Mouse (Mus musculus) urinary bladder, postnatal 4 days (tissue): ENCODE measurements around the gene Hmbs.
"Not testable (repeated sequence)": the region's sequence is repeated elsewhere in the genome, so short reads cannot be mapped to it uniquely, and the experiment has no call there.

ENCODE experiments used
- DNase-seq, 2 experiments: peaks; one replicate each; pipeline ENCODE4 v3.0.0; 2021 to 2022; ENCODE audit warnings: low spot score in 2 of 2

Hmbs gene

GRCm38 (mm10) chr9:44325032-44325767 lies 18.8 kb downstream of the Hmbs start:
- not testable (repeated sequence) for DNase-seq

DNA sequence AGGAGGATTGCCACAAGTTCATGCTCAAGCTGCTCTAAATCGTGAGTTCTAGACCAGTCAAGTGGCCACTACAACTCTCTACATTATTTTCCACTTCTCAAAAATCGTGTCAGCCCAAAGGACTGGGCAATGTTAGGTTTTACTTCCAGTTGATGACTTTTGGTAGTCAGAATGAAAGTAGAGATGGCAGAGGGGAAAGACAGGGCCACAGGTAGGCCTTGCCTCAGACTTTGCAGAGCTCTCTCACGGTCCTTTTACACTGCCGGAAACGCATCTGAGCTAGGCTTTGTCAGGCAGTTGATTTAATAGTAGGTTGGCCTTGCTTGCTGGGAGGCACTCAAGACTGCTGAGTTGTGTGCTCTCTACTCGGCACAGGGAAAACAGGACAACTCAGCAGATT lies 19.9 kb downstream of the Hmbs start:
- no peak for DNase-seq

- not testable (repeated sequence) for DNase-seq
These were observed 20.4 kb downstream of the Hmbs start for GRCm38 (mm10) chr9:44323656-44324055.

GRCm38 (mm10) chr9:44320799-44321133 lies 23.3 kb downstream of the Hmbs start:
- DNase-seq = no peak

DNA sequence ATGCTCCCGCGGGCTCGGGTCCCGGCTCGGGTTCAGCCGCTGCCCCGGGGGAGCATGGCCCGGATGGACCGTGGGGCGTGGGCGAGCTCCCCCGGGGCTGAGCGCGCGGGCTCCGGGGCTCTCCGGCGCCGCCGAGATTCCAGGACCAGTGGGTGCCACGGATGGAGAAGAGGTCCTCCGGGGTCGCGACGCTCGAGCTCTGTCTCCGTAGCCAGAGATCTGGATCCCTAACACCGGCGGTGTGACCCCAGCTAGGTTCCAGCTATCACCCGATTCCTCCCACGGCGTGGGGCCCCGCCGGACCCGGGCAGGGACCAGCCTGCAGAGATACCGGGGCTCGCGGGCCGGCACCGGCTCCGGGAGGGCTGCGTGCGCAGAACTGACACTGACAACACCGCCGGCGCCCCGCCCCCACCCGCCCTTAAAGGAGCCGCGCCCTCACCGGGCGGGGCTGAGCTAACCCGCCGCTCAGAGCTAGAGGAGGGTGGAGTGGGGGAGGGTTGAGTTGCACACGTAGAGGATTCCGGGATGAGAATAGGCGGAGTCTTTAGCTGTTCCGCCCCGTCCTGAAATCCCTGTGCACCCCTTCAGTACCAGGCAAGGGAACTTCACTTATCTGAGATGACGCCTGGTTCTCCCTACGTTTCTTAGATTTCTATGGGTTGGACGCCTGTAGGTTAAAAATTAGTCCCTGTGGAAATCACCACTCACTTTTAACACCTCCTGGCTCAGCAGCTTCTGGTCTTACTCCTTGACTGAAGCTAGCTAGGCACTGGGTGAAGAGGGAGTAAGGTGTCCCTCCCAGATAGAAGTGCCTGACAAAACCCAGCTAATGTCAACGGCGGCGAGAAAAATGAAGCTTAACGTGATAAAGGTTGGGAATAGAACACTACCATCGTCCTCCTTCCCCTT lies 23.9 kb downstream of the Hmbs start, which contains the start of gene C2cd2l:
TSS of gene C2cd2l (minus strand) at position 399 of the 912 bp plus-strand sequence.
- peak; percentile 85 to 87 for DNase-seq

GRCm38 (mm10) chr9:44319105-44319886 lies 24.7 kb downstream of the Hmbs start:
- DNase-seq = no peak

DNA sequence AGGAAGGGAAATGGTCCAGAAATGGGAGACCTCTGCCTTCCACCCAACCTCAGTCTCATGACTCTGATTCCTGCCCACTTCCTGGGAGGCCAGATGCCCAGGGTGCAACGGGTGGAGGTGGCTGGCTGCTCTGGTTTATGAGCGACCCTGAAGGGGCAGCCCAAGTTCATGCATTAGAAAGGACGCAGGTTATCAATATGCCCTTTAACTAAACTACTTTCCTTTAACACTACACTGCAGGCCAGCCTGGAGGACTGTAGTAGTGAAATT lies 25.3 kb downstream of the Hmbs start:
- DNase-seq = no peak

GRCm38 (mm10) chr9:44318076-44318825 lies 25.8 kb downstream of the Hmbs start:
- DNase-seq = no peak

GRCm38 (mm10) chr9:44317452-44317851 lies 26.6 kb downstream of the Hmbs start:
- no peak for DNase-seq

GRCm38 (mm10) chr9:44314910-44315309 lies 29.1 kb downstream of the Hmbs start:
- no peak for DNase-seq

GRCm38 (mm10) chr9:44314257-44314547 lies 29.8 kb downstream of the Hmbs start:
- no peak for DNase-seq

DNA sequence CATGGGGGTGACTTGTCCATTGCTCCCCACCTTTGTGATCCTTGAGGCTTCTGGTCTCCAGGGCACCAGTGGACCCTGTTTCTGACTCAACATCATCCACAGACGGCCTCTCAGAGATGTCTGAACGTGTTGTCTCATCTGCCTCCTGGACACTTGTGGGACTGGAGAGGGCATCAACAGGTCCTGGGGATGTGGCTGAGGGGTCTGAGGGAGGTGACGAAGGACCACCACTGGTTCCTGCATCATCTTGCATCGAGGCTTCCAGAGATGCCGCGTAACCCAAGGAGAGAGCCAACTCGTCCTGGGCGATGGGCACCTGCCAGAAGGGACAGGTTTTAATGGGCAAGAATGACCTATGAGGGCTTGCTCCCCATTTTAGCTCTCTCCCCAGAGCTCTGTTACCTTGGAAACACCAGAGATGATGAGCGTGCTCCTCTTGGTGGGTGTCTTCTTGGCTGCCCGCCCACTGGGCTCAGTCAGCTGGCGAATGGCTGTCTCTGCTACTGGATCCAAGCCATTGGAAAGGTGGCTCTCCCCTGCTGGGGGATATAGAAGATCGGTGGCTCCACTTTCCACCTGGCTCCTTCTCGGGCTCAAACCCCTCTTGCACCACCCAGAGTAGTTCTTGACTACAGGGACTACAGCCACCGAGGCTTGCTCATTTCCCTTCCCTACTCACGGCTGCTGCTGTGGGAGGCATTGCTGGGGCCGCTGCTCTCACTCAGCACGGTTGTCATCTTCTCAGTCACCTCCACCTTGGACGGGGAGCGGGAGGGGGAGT lies 30.4 kb downstream of the Hmbs start:
- no peak for DNase-seq

- no peak for DNase-seq
These were observed 32.6 kb downstream of the Hmbs start for GRCm38 (mm10) chr9:44311136-44312134.

DNA sequence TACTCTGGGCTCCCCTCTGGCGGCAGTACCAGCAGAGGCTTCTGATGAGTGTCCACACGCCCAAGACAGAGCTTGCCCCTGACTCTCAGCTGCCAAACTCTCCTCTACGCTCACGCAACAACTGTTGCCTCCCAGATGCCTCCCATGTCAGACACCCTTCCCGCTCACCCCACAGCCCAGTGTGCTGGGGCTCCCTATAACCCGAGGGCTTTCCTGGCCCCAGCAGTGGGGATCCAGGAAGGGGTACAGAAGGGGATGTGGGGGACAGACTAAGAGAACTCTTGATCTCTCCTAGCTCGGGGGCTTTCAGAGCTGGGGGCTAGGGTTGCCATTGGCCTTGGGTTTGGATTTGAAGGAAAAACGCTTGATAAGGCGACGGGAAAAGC lies 33.3 kb downstream of the Hmbs start:
- no peak for DNase-seq

GRCm38 (mm10) chr9:44309756-44310155 lies 34.3 kb downstream of the Hmbs start:
- no peak for DNase-seq

GRCm38 (mm10) chr9:44307248-44307647 lies 36.8 kb downstream of the Hmbs start:
- DNase-seq = no peak

- no peak for DNase-seq
These were observed 37.5 kb downstream of the Hmbs start for GRCm38 (mm10) chr9:44306532-44306931.

DNA sequence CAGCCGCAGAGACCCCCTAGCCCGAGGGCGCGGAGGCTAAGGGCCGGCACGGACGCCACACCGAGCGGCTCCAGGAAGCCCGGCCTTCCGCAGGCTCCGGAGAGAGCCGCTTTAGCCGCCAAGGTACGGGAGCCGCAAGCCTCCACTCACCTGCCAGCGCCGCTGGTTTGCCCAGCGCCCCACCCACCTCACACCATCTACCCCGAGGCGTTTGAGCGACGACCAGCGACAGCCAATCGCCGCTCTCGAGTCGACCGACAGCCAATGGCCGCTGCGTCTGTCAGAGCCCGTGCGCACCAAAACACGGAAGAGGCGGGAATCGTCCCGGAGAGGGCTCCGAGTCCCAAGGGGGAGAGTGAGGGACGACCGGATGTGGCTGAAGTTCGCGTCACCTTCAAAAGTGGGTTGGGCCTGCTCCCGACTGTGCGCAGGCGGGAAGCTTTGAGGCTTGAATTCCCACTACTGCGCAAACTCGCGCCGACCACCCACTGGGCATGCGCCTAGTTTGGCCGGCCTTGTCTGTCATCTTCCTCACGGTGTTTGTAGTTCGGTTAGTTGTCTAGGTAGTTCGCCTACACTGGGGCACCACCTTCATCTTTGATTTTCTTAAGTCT lies 38.5 kb downstream of the Hmbs start, which contains the start of gene Hinfp:
TSS of gene Hinfp (minus strand) at position 206 of the 614 bp plus-strand sequence.
- peak; percentile 98 to 99 for DNase-seq

DNA sequence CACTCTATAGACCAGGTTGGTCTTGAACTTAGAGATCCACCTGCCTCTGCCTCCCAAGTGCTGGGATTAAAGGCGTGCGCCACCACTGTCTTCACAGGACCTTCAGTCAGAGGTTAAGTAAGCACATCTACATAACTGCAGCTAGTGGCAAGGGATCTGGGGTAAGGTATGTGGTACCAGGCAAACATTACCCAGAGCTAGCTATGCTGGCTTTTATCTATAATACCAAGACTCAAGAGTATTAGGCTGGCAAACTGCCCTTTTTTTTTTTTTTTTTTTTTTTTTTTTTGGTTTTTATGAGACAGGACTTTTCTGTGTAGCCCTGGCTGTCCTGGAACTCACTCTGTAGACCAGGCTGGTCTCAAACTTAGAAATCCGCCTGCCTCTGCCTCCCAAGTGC lies 44.0 kb downstream of the Hmbs start:
- not testable (repeated sequence) for DNase-seq
